Mouse (Mus musculus): ENCODE data around the gene Parl. TPM values are rescaled to one million over a fixed set of nuclear protein-coding genes. Genes with fewer than 3 reads are reported as not detected.

Parl gene
- polyA plus RNA-seq, 2 experiments from 2014 or later = 70.7 to 80.0 TPM

DNA sequence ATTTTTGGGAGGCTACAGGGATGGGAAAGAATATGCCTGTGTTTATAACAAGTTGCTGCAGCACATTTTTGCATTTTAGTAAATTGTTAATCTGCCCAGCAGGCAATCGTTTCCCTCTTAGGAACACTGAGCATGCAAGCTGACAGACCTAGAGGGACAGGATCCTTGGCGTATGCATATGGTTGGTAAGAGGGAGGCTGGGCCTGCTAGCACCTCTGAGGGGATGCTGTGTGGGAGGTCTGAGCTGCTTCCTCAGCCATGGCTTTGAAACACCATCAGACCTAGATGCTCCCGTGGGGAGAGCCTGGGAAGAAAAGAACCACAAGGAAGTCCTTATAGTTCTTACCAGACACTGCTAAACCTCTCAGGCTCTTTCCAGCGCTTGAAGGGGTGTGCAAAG lies 67.8 kb downstream of the Parl start:
- no peak for ATAC-seq

Other genes starting within 250 kb of the Parl start
- gene Klhl24, start 204.8 kb downstream of the Parl start, polyA plus RNA-seq (2017; shearing (Covaris generic)) = 10 to 100 TPM; 34.5 to 39.6 TPM
- gene Yeats2, start 161.3 kb downstream of the Parl start, polyA plus RNA-seq (2017; shearing (Covaris generic)) = 1 to 10 TPM; 6.0 to 8.4 TPM
- gene Map6d1, start 61.0 kb downstream of the Parl start, polyA plus RNA-seq (2017; shearing (Covaris generic)) = under 1 TPM in 1 of 2 experiments, not detected in 1; 0.26 TPM
- gene Cyp2ab1, start 23.0 kb upstream of the Parl start, polyA plus RNA-seq (2017; shearing (Covaris generic)) = not detected
- gene Abcc5, start 124.0 kb upstream of the Parl start, polyA plus RNA-seq (2017; shearing (Covaris generic)) = 10 to 100 TPM; 36.6 to 41.9 TPM
- 10 to 100 TPM; 12.0 to 16.3 TPM for gene Eif2b5, start 196.4 kb upstream of the Parl start, polyA plus RNA-seq (2017; shearing (Covaris generic))
- 10 to 100 TPM; 14.7 to 17.8 TPM for gene Dvl3, start 214.6 kb upstream of the Parl start, polyA plus RNA-seq (2017; shearing (Covaris generic))
- 100 to 1,000 TPM; 452 to 618 TPM for gene Ap2m1, start 233.1 kb upstream of the Parl start, polyA plus RNA-seq (2017; shearing (Covaris generic))
- gene Abcf3, start 246.2 kb upstream of the Parl start, polyA plus RNA-seq (2017; shearing (Covaris generic)) = 10 to 100 TPM; 74.2 to 95.0 TPM